Mouse (Mus musculus): ENCODE data around the gene Fggy.

- TF ChIP-seq ZC3H11A (IDR thresholded peaks at IDR 0.05; ENCODE audit: borderline replicate concordance, low read depth, low read length) (no peak), HCFC1 (IDR thresholded peaks at IDR 0.05; ENCODE audit: borderline replicate concordance, insufficient read depth, low read length) (no peak), MAFK (IDR thresholded peaks at IDR 0.05; ENCODE audit: insufficient read depth, low read depth, low read length) (no peak), ZNF384 (IDR thresholded peaks at IDR 0.05; ENCODE audit: low read depth, low read length) (no peak), CHD2 (IDR thresholded peaks at IDR 0.05; ENCODE audit: low read depth, low read length) (no peak)
These were observed 264.7 kb downstream of the Fggy start for GRCm38 (mm10) chr4:95821906-95822579.

All from ES-E14 (cell line).